Mouse (Mus musculus) kidney, embryonic 16.5 days (tissue): ENCODE measurements around the gene Cfap43. TPM values are rescaled to one million over a fixed set of nuclear protein-coding genes. Genes with fewer than 3 reads are reported as not detected.
A peak's percentile ranks its signal among the peaks of the same experiment; 100 is the strongest.

Source experiments
- ATAC-seq: fragments of 200-750 bp; cut with Nextera tagmentation; 2 replicates; pipeline ENCODE4 v1.8.0; 2017; ENCODE audit warnings: moderate TSS enrichment; ENCODE audit not compliant: low FRiP score, low TSS enrichment
- H3K27ac ChIP-seq: fragments of 300-500 bp; sonication (generic); 2 replicates; pipeline ENCODE4 v1.5.1; 2014; ENCODE audit warnings: low read length
- H3K27me3 ChIP-seq: fragments of 300-500 bp; sonication (generic); 2 replicates; pipeline ENCODE4 v1.6.1; 2014; ENCODE audit warnings: low read length, control low read depth, mixed read lengths; ENCODE audit not compliant: insufficient read depth
- H3K36me3 ChIP-seq: fragments of 300-500 bp; sonication (generic); 2 replicates; pipeline ENCODE4 v1.6.1; 2014; ENCODE audit warnings: low read length, control low read depth, mixed read lengths; ENCODE audit not compliant: insufficient read depth
- H3K4me1 ChIP-seq: fragments of 300-500 bp; sonication (generic); 2 replicates; pipeline ENCODE4 v1.6.1; 2014; ENCODE audit warnings: low read length, control low read depth, mixed read lengths; ENCODE audit not compliant: insufficient read depth
- H3K4me2 ChIP-seq: fragments of 300-500 bp; sonication (generic); replicated peaks from 2 replicates; pipeline ENCODE4 v1.6.1; 2014; ENCODE audit warnings: low read depth, low read length
- H3K4me3 ChIP-seq: fragments of 300-500 bp; sonication (generic); 2 replicates; pipeline ENCODE4 v1.5.1; 2014; ENCODE audit warnings: mild to moderate bottlenecking, low read length
- H3K9ac ChIP-seq: fragments of 300-500 bp; sonication (generic); replicated peaks from 2 replicates; pipeline ENCODE4 v1.6.1; 2014; ENCODE audit warnings: low read length
- H3K9me3 ChIP-seq: fragments of 300-500 bp; sonication (generic); 2 replicates; pipeline ENCODE4 v1.6.1; 2016; ENCODE audit warnings: low read length, control low read depth
- WGBS: fragments of 180-500 bp; shearing (Covaris S2); extraction: QIAGEN DNeasy Blood & Tissue Kit; methylation state at CpG from one replicate; pipeline ENCODE4 v1.1.7; 2014; 5-methylcytosine and 5-hydroxymethylcytosine counted together
- polyA plus RNA-seq: library from polyadenylated mRNA; unstranded; fragments of >200 nt; fragmentation: Nextera tagmentation; extraction: Ambion mirVana; gene quantifications from 2 replicates; pipeline ENCODE4 v1.2.1, GENCODE M21; 2015

Gene Cfap43
- polyA plus RNA-seq, 1 experiment from 2014 or later = 0.05 TPM

DNA sequence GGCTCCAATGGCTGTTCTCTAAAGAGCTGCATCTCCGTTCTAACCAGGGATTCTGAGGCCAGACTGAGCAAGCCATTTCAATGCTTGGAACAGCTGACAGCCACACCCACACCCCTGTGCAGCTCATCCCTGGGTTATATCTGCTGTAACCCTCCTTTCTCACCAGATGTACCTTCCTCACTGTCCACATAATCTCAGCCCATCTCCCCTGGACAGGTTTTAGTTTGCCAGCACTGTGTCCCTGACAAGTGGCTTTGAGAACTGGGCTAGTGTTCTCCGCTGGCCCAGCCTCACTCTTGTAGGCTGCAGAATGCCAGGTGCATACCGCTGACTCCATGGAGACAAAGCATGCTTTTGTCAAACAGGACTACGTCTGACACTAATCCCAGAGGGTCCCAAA lies 1.7 kb downstream of the Cfap43 start:
- 47% methylated on average over 4 of the region's 4 CpGs for WGBS
- peak overlapping the region; percentile 76 for H3K9ac ChIP-seq
- H3K36me3 ChIP-seq = no peaks in the 10 kb centered on the region
- peak overlapping the region; percentile 74 for H3K4me2 ChIP-seq
- ATAC-seq = no peak
- peak overlapping the region; percentile 66 for H3K4me3 ChIP-seq
- no peaks in the 10 kb centered on the region for H3K9me3 ChIP-seq
- H3K4me1 ChIP-seq = peaks cover 17% of the 10 kb centered on the region
- no peaks in the 10 kb centered on the region for H3K27me3 ChIP-seq
- H3K27ac ChIP-seq = no peak overlapping the region

DNA sequence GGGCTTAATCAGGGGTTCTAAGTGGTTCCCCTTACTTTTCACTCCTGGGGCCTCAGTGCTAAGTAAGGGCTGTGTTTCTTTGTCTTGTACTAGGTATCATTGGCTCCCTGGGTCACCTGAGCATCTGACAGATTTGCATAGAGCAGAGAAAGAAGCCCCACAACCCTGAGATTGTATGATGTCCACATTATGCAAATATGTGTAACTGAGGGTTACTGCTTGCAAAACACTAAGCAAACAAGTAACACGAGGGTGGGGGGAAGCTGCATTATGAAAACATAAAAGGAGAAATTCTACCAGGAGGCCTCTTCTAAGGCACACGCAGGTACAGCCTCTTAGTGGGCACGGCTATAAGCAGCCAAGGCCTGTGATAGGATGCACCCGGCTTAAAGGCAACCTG lies 3.8 kb downstream of the Cfap43 start:
- no peak overlapping the region for H3K9ac ChIP-seq
- no peak for ATAC-seq
- WGBS = 88% methylated on average over 4 of the region's 4 CpGs

DNA sequence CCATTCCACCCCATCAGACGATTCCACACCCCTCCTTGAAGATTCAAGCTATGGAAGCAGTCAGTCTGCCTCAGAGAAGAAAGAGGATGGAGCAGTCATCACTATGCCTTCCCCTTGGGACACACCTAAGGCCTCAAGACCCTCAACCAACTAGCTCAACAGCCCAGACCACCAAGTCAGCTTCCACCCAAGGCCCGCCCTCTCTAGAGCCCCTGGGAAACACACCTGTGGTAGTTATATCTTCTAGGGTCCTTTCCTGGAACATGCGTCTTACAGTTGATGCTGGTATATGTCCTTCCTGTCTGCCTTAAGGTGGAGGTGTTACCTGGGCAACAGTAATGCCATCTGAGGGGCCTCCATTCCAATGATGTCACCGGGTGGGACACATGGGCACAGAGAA lies 4.9 kb downstream of the Cfap43 start:
- WGBS = 92% methylated on average over 4 of the region's 4 CpGs
- ATAC-seq = no peak

More for the DNA sequence above, 3.8 kb downstream of the Cfap43 start:
- no peak overlapping the region for H3K27ac ChIP-seq
- H3K9me3 ChIP-seq = no peaks in the 10 kb centered on the region
- H3K4me2 ChIP-seq = no peak overlapping the region
- peaks cover 20% of the 10 kb centered on the region for H3K4me1 ChIP-seq
- no peaks in the 10 kb centered on the region for H3K36me3 ChIP-seq
- H3K4me3 ChIP-seq = no peak overlapping the region
- H3K27me3 ChIP-seq = no peaks in the 10 kb centered on the region

GRCm38 (mm10) chr19:47913344-47913743 lies 5.7 kb downstream of the Cfap43 start:
- ATAC-seq = no peak
- no peak overlapping the region for H3K27ac ChIP-seq
- no peak overlapping the region for H3K9ac ChIP-seq
- no peaks in the 10 kb centered on the region for H3K36me3 ChIP-seq
- H3K4me2 ChIP-seq = no peak overlapping the region
- no peaks in the 10 kb centered on the region for H3K27me3 ChIP-seq
- 82% methylated on average over 7 of the region's 7 CpGs for WGBS
- peaks cover 35% of the 10 kb centered on the region for H3K4me1 ChIP-seq
- H3K9me3 ChIP-seq = no peaks in the 10 kb centered on the region
- H3K4me3 ChIP-seq = no peak overlapping the region

More for the DNA sequence above, 4.9 kb downstream of the Cfap43 start:
- Histone ChIP-seq H3K4me2 (no peak overlapping the region), H3K27ac (no peak overlapping the region), H3K4me3 (no peak overlapping the region), H3K36me3 (no peaks in the 10 kb centered on the region), H3K4me1 (peaks cover 28% of the 10 kb centered on the region), H3K27me3 (no peaks in the 10 kb centered on the region), H3K9ac (no peak overlapping the region), H3K9me3 (no peaks in the 10 kb centered on the region)

GRCm38 (mm10) chr19:47910751-47911150 lies 8.3 kb downstream of the Cfap43 start:
- Histone ChIP-seq H3K9me3 (no peaks in the 10 kb centered on the region), H3K27ac (no peak overlapping the region), H3K27me3 (no peaks in the 10 kb centered on the region), H3K9ac (no peak overlapping the region), H3K36me3 (no peaks in the 10 kb centered on the region), H3K4me2 (no peak overlapping the region), H3K4me3 (no peak overlapping the region), H3K4me1 (peaks cover 23% of the 10 kb centered on the region)
- no peak for ATAC-seq
- 90% methylated on average over 4 of the region's 4 CpGs for WGBS

DNA sequence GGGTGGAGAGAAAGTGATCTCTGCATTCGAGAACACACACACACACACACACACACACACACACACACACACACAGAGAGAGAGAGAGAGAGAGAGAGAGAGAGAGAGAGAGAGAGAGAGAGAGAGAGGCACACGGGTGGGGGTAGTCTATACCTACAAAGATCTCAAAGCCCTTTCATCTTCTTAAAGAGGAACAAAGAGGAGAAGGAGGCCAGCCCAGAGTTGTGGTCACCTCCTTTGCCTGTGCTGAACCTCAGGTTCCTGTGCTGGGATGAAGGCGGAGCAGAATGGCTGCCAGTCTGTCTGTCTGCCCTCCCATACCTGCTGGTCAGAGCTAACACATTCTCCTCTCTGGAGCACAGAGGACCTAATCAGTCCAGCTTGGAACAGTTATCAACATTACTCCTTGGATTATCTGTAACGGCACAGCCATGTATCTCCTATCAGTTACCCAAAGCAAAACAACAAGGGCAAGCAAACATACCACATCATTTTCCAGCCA lies 8.9 kb downstream of the Cfap43 start:
- H3K27ac ChIP-seq = peak overlapping the region; percentile 85
- H3K4me3 ChIP-seq = no peak overlapping the region
- no peak overlapping the region for H3K9ac ChIP-seq
- peak overlapping the region; percentile 56; the same call in 1 of the 2 replicates for H3K4me2 ChIP-seq
- H3K27me3 ChIP-seq = no peaks in the 10 kb centered on the region
- H3K4me1 ChIP-seq = peaks cover 29% of the 10 kb centered on the region
- H3K36me3 ChIP-seq = no peaks in the 10 kb centered on the region
- WGBS = 40% methylated on average over 4 of the region's 4 CpGs
- no peaks in the 10 kb centered on the region for H3K9me3 ChIP-seq
- ATAC-seq = no peak

GRCm38 (mm10) chr19:47909387-47910116 lies 9.5 kb downstream of the Cfap43 start:
- H3K27ac ChIP-seq = peak overlapping the region; percentile 85
- peak overlapping the region; percentile 62 for H3K9ac ChIP-seq
- peaks cover 30% of the 10 kb centered on the region for H3K4me1 ChIP-seq
- peak overlapping the region; percentile 56 for H3K4me2 ChIP-seq
- peak; percentile 50; the same call in 1 of the 2 replicates for ATAC-seq
- peak overlapping the region; percentile 38 for H3K4me3 ChIP-seq
- H3K27me3 ChIP-seq = no peaks in the 10 kb centered on the region
- 1% methylated on average over 9 of the region's 10 CpGs for WGBS
- H3K36me3 ChIP-seq = no peaks in the 10 kb centered on the region
- no peaks in the 10 kb centered on the region for H3K9me3 ChIP-seq

- H3K9ac ChIP-seq = peak overlapping the region; percentile 62; the same call in 1 of the 2 replicates
- peak overlapping the region; percentile 56 for H3K4me2 ChIP-seq
- H3K27me3 ChIP-seq = no peaks in the 10 kb centered on the region
- no peaks in the 10 kb centered on the region for H3K9me3 ChIP-seq
- no peak overlapping the region for H3K4me3 ChIP-seq
- H3K4me1 ChIP-seq = peaks cover 30% of the 10 kb centered on the region
- no peaks in the 10 kb centered on the region for H3K36me3 ChIP-seq
- peak; percentile 41 for ATAC-seq
- WGBS = 17% methylated on average over 6 of the region's 6 CpGs
- no peak overlapping the region for H3K27ac ChIP-seq
Measured at GRCm38 (mm10) chr19:47908961-47909371, 10.1 kb downstream of the Cfap43 start.

GRCm38 (mm10) chr19:47907596-47907995 lies 11.5 kb downstream of the Cfap43 start:
- H3K36me3 ChIP-seq = no peaks in the 10 kb centered on the region
- no peak overlapping the region for H3K4me3 ChIP-seq
- no peaks in the 10 kb centered on the region for H3K27me3 ChIP-seq
- no peak overlapping the region for H3K9ac ChIP-seq
- 84% methylated on average over 9 of the region's 9 CpGs for WGBS
- H3K4me1 ChIP-seq = peaks cover 44% of the 10 kb centered on the region
- H3K4me2 ChIP-seq = no peak overlapping the region
- H3K27ac ChIP-seq = no peak overlapping the region
- H3K9me3 ChIP-seq = no peaks in the 10 kb centered on the region
- 0 out of 2 replicates have a peak, but pooled peaks have one; percentile 11 for ATAC-seq

GRCm38 (mm10) chr19:47905603-47906002 lies 13.5 kb downstream of the Cfap43 start:
- peaks cover 56% of the 10 kb centered on the region for H3K4me1 ChIP-seq
- H3K4me3 ChIP-seq = no peak overlapping the region
- WGBS = 80% methylated on average over 5 of the region's 5 CpGs
- no peak overlapping the region for H3K27ac ChIP-seq
- H3K27me3 ChIP-seq = no peaks in the 10 kb centered on the region
- H3K9me3 ChIP-seq = no peaks in the 10 kb centered on the region
- H3K36me3 ChIP-seq = no peaks in the 10 kb centered on the region
- H3K4me2 ChIP-seq = no peak overlapping the region
- no peak overlapping the region for H3K9ac ChIP-seq
- ATAC-seq = no peak
